In genomic region chr15:79650569-79650968, GRCm38 (mm10) we compare ENCODE assay signal across 8 mouse cellular contexts. TPM values are rescaled to one million over a fixed set of nuclear protein-coding genes. Genes with fewer than 3 reads are reported as not detected.
DNase-seq lines count a peak whose midpoint lies in the region; ATAC-seq and TF ChIP-seq lines count a peak whose summit lies in the region.
"Had no signal": no experiment of that assay in that cellular context is flagged by ENCODE, and none has a peak within 500 bp of the region (broad histone marks: within the 10 kb centered on the region; RNA-seq: fewer than 3 reads in every experiment).

No protein-coding gene starts in this region.

- DNase-seq in kidney, adult 2 months = peak; percentile 24
- DNase-seq in ES-CJ7 (ENCODE audit: low read depth, low spot score) = peak; percentile 82
- DNase-seq in limb, embryonic 10.5 days (ENCODE audit: low spot score) = peak; percentile 46
- peak; percentile 46 for DNase-seq in retina, postnatal 7 days (ENCODE audit: low read depth, low spot score)

- H3K36me3 ChIP-seq in kidney, adult 2 months (ENCODE audit: control insufficient read depth, insufficient read depth, low read length) = no peaks in the 10 kb centered on the region
- no peaks in the 10 kb centered on the region for H3K36me3 ChIP-seq in kidney, embryonic 16.5 days (ENCODE audit: insufficient read depth, low read length)
- peaks cover 18% of the 10 kb centered on the region; the same call in 1 of the 2 replicates for H3K36me3 ChIP-seq in limb, embryonic 10.5 days
- H3K36me3 ChIP-seq in heart, embryonic 11.5 days (ENCODE audit: control insufficient read depth, insufficient read depth, low read length) = no peaks in the 10 kb centered on the region
- H3K36me3 ChIP-seq: lung, embryonic 15.5 days had no signal

- H3K9ac ChIP-seq in kidney, embryonic 16.5 days (replicated peaks; ENCODE audit: low read length) = no peak overlapping the region
- H3K9ac ChIP-seq in heart, embryonic 11.5 days (ENCODE audit: low read depth, low read length) = no peak overlapping the region
- H3K9ac ChIP-seq: lung, embryonic 15.5 days had no signal

- no peaks in the 10 kb centered on the region; the same call in 1 of the 2 replicates for H3K9me3 ChIP-seq in kidney, embryonic 16.5 days (ENCODE audit: low read length)
- no peaks in the 10 kb centered on the region for H3K9me3 ChIP-seq in limb, embryonic 10.5 days (replicated peaks)
- H3K9me3 ChIP-seq in heart, embryonic 11.5 days (replicated peaks; ENCODE audit: control insufficient read depth, low read length) = 0 out of 2 replicates have a peak, but pooled peaks cover 2% of the 10 kb centered on the region
- H3K9me3 ChIP-seq: lung, embryonic 15.5 days had no signal

- no peaks in the 10 kb centered on the region for H3K27me3 ChIP-seq in kidney, adult 2 months (replicated peaks; ENCODE audit: control insufficient read depth, insufficient read depth, low read length)
- H3K27me3 ChIP-seq in kidney, embryonic 16.5 days (ENCODE audit: insufficient read depth, low read length) = no peaks in the 10 kb centered on the region
- no peaks in the 10 kb centered on the region for H3K27me3 ChIP-seq in limb, embryonic 10.5 days (ENCODE audit: low read depth, poor library complexity, severe bottlenecking)
- no peaks in the 10 kb centered on the region for H3K27me3 ChIP-seq in heart, embryonic 11.5 days (ENCODE audit: control insufficient read depth, insufficient read depth, low read length)
- H3K27me3 ChIP-seq: lung, embryonic 15.5 days had no signal

- H3K4me3 ChIP-seq in kidney, adult 2 months (ENCODE audit: insufficient read depth, low read depth, low read length) = no peak overlapping the region
- no peak overlapping the region for H3K4me3 ChIP-seq in kidney, embryonic 16.5 days (ENCODE audit: low read length)
- H3K4me3 ChIP-seq in bone marrow macrophage, adult 2 months (ENCODE audit: insufficient read depth, low read length) = no peak overlapping the region
- H3K4me3 ChIP-seq in limb, embryonic 10.5 days = no peak overlapping the region
- no peak overlapping the region for H3K4me3 ChIP-seq in heart, embryonic 11.5 days (ENCODE audit: low read depth, low read length)
- H3K4me3 ChIP-seq: lung, embryonic 15.5 days had no signal

- no peak for TF ChIP-seq POLR2A in kidney, adult 2 months (IDR thresholded peaks at IDR 0.05; ENCODE audit: low read depth, low read length)
- TF ChIP-seq POLR2A in bone marrow macrophage, adult 2 months (IDR thresholded peaks at IDR 0.05; ENCODE audit: borderline replicate concordance, low read depth, low read length) = no peak

- no peaks in the 10 kb centered on the region for H3K4me1 ChIP-seq in kidney, adult 2 months (ENCODE audit: control insufficient read depth, insufficient read depth, low read length)
- H3K4me1 ChIP-seq in kidney, embryonic 16.5 days (ENCODE audit: insufficient read depth, low read length) = no peaks in the 10 kb centered on the region
- H3K4me1 ChIP-seq in bone marrow macrophage, adult 2 months (ENCODE audit: control insufficient read depth, insufficient read depth, low read length) = no peaks in the 10 kb centered on the region
- H3K4me1 ChIP-seq in limb, embryonic 10.5 days = no peaks in the 10 kb centered on the region
- no peaks in the 10 kb centered on the region for H3K4me1 ChIP-seq in heart, embryonic 11.5 days (ENCODE audit: control insufficient read depth, insufficient read depth, low read length)
- H3K4me1 ChIP-seq: lung, embryonic 15.5 days had no signal

- TF ChIP-seq CTCF in kidney, adult 2 months (conservative IDR thresholded peaks at IDR 0.05; ENCODE audit: insufficient read depth, insufficient read length, low read depth, low read length) = peak; percentile 65
- peak; percentile 47; the same call in 1 of the 2 replicates for TF ChIP-seq CTCF in bone marrow macrophage, adult 2 months (IDR thresholded peaks at IDR 0.05; ENCODE audit: low read depth, low read length)

- no peak overlapping the region for H3K27ac ChIP-seq in kidney, adult 2 months (ENCODE audit: insufficient read depth, low read depth, low read length)
- H3K27ac ChIP-seq in kidney, embryonic 16.5 days (ENCODE audit: low read length) = no peak overlapping the region
- no peak overlapping the region for H3K27ac ChIP-seq in bone marrow macrophage, adult 2 months (ENCODE audit: insufficient read depth, low read depth, low read length)
- no peak overlapping the region for H3K27ac ChIP-seq in limb, embryonic 10.5 days
- no peak overlapping the region for H3K27ac ChIP-seq in heart, embryonic 11.5 days (ENCODE audit: low read depth, low read length)
- H3K27ac ChIP-seq: lung, embryonic 15.5 days had no signal

- no peak for ATAC-seq in kidney, embryonic 16.5 days (ENCODE audit: low FRiP score, low TSS enrichment)
- no peak for ATAC-seq in heart, embryonic 11.5 days (replicated peaks; ENCODE audit: insufficient number of reproducible peaks, low FRiP score, low TSS enrichment)

- no peak overlapping the region for H3K4me2 ChIP-seq in kidney, embryonic 16.5 days (replicated peaks; ENCODE audit: low read depth, low read length)
- H3K4me2 ChIP-seq in heart, embryonic 11.5 days = no peak overlapping the region
- H3K4me2 ChIP-seq: lung, embryonic 15.5 days had no signal

RNA-seq across cellular contexts. Expression of gene Fam227a, which starts 8.2 kb away (rescaled TPM):
- polyA plus RNA-seq in kidney, adult 2 months (2012; rRNA removed) = 1.3 and 1.5 TPM in 2 replicates
- polyA plus RNA-seq in kidney, embryonic 16.5 days (2015; fragmentation: Nextera tagmentation; extraction: Ambion mirVana) = 1.1 and 1.4 TPM in 2 replicates
- polyA plus RNA-seq in bone marrow macrophage, adult 2 months (2012; ENCODE audit: insufficient read depth, insufficient read length, missing spikeins) = 2.2 and 2.6 TPM in 2 replicates
- polyA plus RNA-seq in limb, embryonic 10.5 days (2016; fragmentation: Nextera tagmentation; extraction: Ambion mirVana) = 1.0 and 2.1 TPM in 2 replicates
- polyA plus RNA-seq in heart, embryonic 11.5 days (2014; fragmentation: Nextera tagmentation; extraction: Ambion mirVana) = 0.87 and 1.7 TPM in 2 replicates

RNA-seq across cellular contexts. Expression of gene Cby1, which starts 8.4 kb away (rescaled TPM):
- 12.0 and 15.1 TPM in 2 replicates for polyA plus RNA-seq in kidney, adult 2 months (2012; rRNA removed)
- 59.5 and 59.8 TPM in 2 replicates for polyA plus RNA-seq in kidney, embryonic 16.5 days (2015; fragmentation: Nextera tagmentation; extraction: Ambion mirVana)
- 12.5 and 14.7 TPM in 2 replicates for polyA plus RNA-seq in bone marrow macrophage, adult 2 months (2012; ENCODE audit: insufficient read depth, insufficient read length, missing spikeins)
- polyA plus RNA-seq in limb, embryonic 10.5 days (2016; fragmentation: Nextera tagmentation; extraction: Ambion mirVana) = 58.4 and 65.6 TPM in 2 replicates
- 38.2 and 45.4 TPM in 2 replicates for polyA plus RNA-seq in heart, embryonic 11.5 days (2014; fragmentation: Nextera tagmentation; extraction: Ambion mirVana)

RNA-seq across cellular contexts. Expression of gene Tomm22, which starts 20.1 kb away (rescaled TPM):
- 38.2 and 52.5 TPM in 2 replicates for polyA plus RNA-seq in kidney, adult 2 months (2012; rRNA removed)
- polyA plus RNA-seq in kidney, embryonic 16.5 days (2015; fragmentation: Nextera tagmentation; extraction: Ambion mirVana) = 262 and 263 TPM in 2 replicates
- polyA plus RNA-seq in bone marrow macrophage, adult 2 months (2012; ENCODE audit: insufficient read depth, insufficient read length, missing spikeins) = 129 and 135 TPM in 2 replicates
- 253 and 284 TPM in 2 replicates for polyA plus RNA-seq in limb, embryonic 10.5 days (2016; fragmentation: Nextera tagmentation; extraction: Ambion mirVana)
- polyA plus RNA-seq in heart, embryonic 11.5 days (2014; fragmentation: Nextera tagmentation; extraction: Ambion mirVana) = 260 and 273 TPM in 2 replicates

RNA-seq across cellular contexts. Expression of gene Josd1, which starts 37.1 kb away (rescaled TPM):
- 19.5 and 19.9 TPM in 2 replicates for polyA plus RNA-seq in kidney, adult 2 months (2012; rRNA removed)
- 18.2 and 19.6 TPM in 2 replicates for polyA plus RNA-seq in kidney, embryonic 16.5 days (2015; fragmentation: Nextera tagmentation; extraction: Ambion mirVana)
- polyA plus RNA-seq in bone marrow macrophage, adult 2 months (2012; ENCODE audit: insufficient read depth, insufficient read length, missing spikeins) = 20.2 and 21.0 TPM in 2 replicates
- polyA plus RNA-seq in limb, embryonic 10.5 days (2016; fragmentation: Nextera tagmentation; extraction: Ambion mirVana) = 23.8 and 24.6 TPM in 2 replicates
- 10.9 and 15.3 TPM in 2 replicates for polyA plus RNA-seq in heart, embryonic 11.5 days (2014; fragmentation: Nextera tagmentation; extraction: Ambion mirVana)

RNA-seq across cellular contexts. Expression of gene Gtpbp1, which starts 40.1 kb away (rescaled TPM):
- 29.9 and 35.3 TPM in 2 replicates for polyA plus RNA-seq in kidney, adult 2 months (2012; rRNA removed)
- 32.7 and 36.6 TPM in 2 replicates for polyA plus RNA-seq in kidney, embryonic 16.5 days (2015; fragmentation: Nextera tagmentation; extraction: Ambion mirVana)
- polyA plus RNA-seq in bone marrow macrophage, adult 2 months (2012; ENCODE audit: insufficient read depth, insufficient read length, missing spikeins) = 27.1 and 32.7 TPM in 2 replicates
- polyA plus RNA-seq in limb, embryonic 10.5 days (2016; fragmentation: Nextera tagmentation; extraction: Ambion mirVana) = 48.6 and 53.9 TPM in 2 replicates
- polyA plus RNA-seq in heart, embryonic 11.5 days (2014; fragmentation: Nextera tagmentation; extraction: Ambion mirVana) = 22.7 and 26.3 TPM in 2 replicates

Comparison
In these comparisons a context has a peak if more than half of its experiments do, and no peak if none do; other contexts are left out.
1. DNase-seq: peak in every context shown above with its lines; median percentile 82 in ES-CJ7; 46 in limb, embryonic 10.5 days; 46 in retina, postnatal 7 days; 24 in kidney, adult 2 months.